Mouse (Mus musculus): ENCODE results near the gene Fgd1. TPM values are rescaled to one million over a fixed set of nuclear protein-coding genes. Genes with fewer than 3 reads are reported as not detected.

Gene Fgd1
- 1.3 TPM in 2 replicates for polyA plus RNA-seq (2012; rRNA removed)

GRCm38 (mm10) chrX:151045850-151046249 is at the start of gene Fgd1:
TSS of gene Fgd1 (plus strand) at chrX:151046150.
- Histone ChIP-seq H3K36me3 (ENCODE audit: control insufficient read depth, insufficient read depth, low read length) (no peaks in the 10 kb centered on the region), H3K27me3 (ENCODE audit: control insufficient read depth, insufficient read depth, low read length) (no peaks in the 10 kb centered on the region), H3K4me1 (ENCODE audit: control insufficient read depth, insufficient read depth, low read length) (no peaks in the 10 kb centered on the region), H3K4me3 (ENCODE audit: control insufficient read depth, low read depth, low read length) (peak within 1 kb of the TSS; percentile 84), H3K27ac (ENCODE audit: control insufficient read depth, insufficient read depth, low read depth, low read length) (peak within 1 kb of the TSS; percentile 80)
- TF ChIP-seq POLR2A (IDR thresholded peaks at IDR 0.05; ENCODE audit: control insufficient read depth, low read depth, low read length) (no peak), CTCF (IDR thresholded peaks at IDR 0.05; ENCODE audit: control insufficient read depth, insufficient read depth, insufficient replicate concordance, low read depth, low read length) (no peak)

DNA sequence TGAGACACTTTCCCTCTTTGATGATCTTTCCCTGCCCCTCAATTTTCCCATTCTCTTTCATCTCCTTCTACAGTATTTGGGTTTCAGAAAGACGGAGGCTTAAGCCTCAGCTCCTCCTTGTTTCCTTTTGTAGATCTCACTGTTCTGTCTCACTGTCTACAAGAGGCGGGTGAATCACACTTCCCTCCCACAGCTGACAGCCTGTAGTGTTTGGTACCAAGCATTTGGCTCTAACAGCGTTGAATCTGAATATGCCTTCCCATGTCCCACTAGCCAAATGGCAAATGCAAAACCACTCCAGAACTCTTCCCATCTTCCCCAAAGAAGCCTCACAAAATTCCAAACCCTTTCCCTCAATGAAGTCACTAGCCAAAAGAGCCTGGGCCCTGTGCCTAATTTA is 49.2 kb upstream of the Fgd1 start:
- H3K27me3 ChIP-seq (ENCODE audit: control insufficient read depth, insufficient read depth, low read length): no peaks in the 10 kb centered on the region
- no peak overlapping the region for H3K27ac ChIP-seq (ENCODE audit: control insufficient read depth, insufficient read depth, low read depth, low read length)
- H3K4me1 ChIP-seq (ENCODE audit: control insufficient read depth, insufficient read depth, low read length): no peaks in the 10 kb centered on the region
- TF ChIP-seq POLR2A (IDR thresholded peaks at IDR 0.05; ENCODE audit: control insufficient read depth, low read depth, low read length): no peak
- no peak for TF ChIP-seq CTCF (IDR thresholded peaks at IDR 0.05; ENCODE audit: control insufficient read depth, insufficient read depth, insufficient replicate concordance, low read depth, low read length)
- no peaks in the 10 kb centered on the region for H3K36me3 ChIP-seq (ENCODE audit: control insufficient read depth, insufficient read depth, low read length)
- H3K4me3 ChIP-seq (ENCODE audit: control insufficient read depth, low read depth, low read length): no peak overlapping the region

GRCm38 (mm10) chrX:151016938-151017877 is 28.7 kb upstream of the Fgd1 start, which contains the start of gene Gnl3l:
TSS of gene Gnl3l (minus strand) at chrX:151017322.
- H3K4me3 ChIP-seq (ENCODE audit: control insufficient read depth, low read depth, low read length): peak within 1 kb of the TSS; percentile 80
- H3K36me3 ChIP-seq (ENCODE audit: control insufficient read depth, insufficient read depth, low read length): no peaks in the 10 kb centered on the region
- TF ChIP-seq POLR2A (IDR thresholded peaks at IDR 0.05; ENCODE audit: control insufficient read depth, low read depth, low read length) (peak; percentile 46; the same call in 1 of the 2 replicates), CTCF (IDR thresholded peaks at IDR 0.05; ENCODE audit: control insufficient read depth, insufficient read depth, insufficient replicate concordance, low read depth, low read length) (no peak; the same call in 1 of the 2 replicates)
- peak within 1 kb of the TSS; percentile 78 for H3K27ac ChIP-seq (ENCODE audit: control insufficient read depth, insufficient read depth, low read depth, low read length)
- H3K4me1 ChIP-seq (ENCODE audit: control insufficient read depth, insufficient read depth, low read length): peaks cover 2% of the 10 kb centered on the region; the same call in 1 of the 2 replicates
- no peaks in the 10 kb centered on the region for H3K27me3 ChIP-seq (ENCODE audit: control insufficient read depth, insufficient read depth, low read length)

- TF ChIP-seq POLR2A (IDR thresholded peaks at IDR 0.05; ENCODE audit: control insufficient read depth, low read depth, low read length): no peak
- TF ChIP-seq CTCF (IDR thresholded peaks at IDR 0.05; ENCODE audit: control insufficient read depth, insufficient read depth, insufficient replicate concordance, low read depth, low read length): no peak
- H3K4me3 ChIP-seq (ENCODE audit: control insufficient read depth, low read depth, low read length): peak overlapping the region; percentile 80
- peaks cover 2% of the 10 kb centered on the region; the same call in 1 of the 2 replicates for H3K4me1 ChIP-seq (ENCODE audit: control insufficient read depth, insufficient read depth, low read length)
- H3K36me3 ChIP-seq (ENCODE audit: control insufficient read depth, insufficient read depth, low read length): no peaks in the 10 kb centered on the region
- H3K27me3 ChIP-seq (ENCODE audit: control insufficient read depth, insufficient read depth, low read length): no peaks in the 10 kb centered on the region
- H3K27ac ChIP-seq (ENCODE audit: control insufficient read depth, insufficient read depth, low read depth, low read length): peak overlapping the region; percentile 78
Observed at GRCm38 (mm10) chrX:151017897-151018296, 28.1 kb upstream of the Fgd1 start.

DNA sequence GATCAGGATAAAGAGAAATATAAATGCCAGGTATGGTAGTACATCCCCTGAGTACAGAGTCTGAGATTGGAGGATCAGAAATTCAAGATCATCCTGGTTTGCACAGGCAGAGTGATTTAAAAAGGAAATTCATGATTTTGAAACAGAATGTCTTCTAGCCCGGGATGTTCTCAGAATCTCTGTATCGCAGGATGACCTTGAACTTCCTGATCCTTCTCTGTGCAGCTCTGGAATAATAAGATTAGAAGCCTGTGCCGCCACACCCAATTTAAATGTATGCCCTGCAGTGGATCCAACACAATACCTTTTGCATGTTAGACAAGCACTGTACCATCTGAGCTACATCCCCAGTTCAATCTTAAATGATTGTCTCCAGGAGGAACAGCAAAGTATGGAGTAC is 27.2 kb upstream of the Fgd1 start:
- no peak for TF ChIP-seq CTCF (IDR thresholded peaks at IDR 0.05; ENCODE audit: control insufficient read depth, insufficient read depth, insufficient replicate concordance, low read depth, low read length)
- no peak for TF ChIP-seq POLR2A (IDR thresholded peaks at IDR 0.05; ENCODE audit: control insufficient read depth, low read depth, low read length)
- no peak overlapping the region for H3K27ac ChIP-seq (ENCODE audit: control insufficient read depth, insufficient read depth, low read depth, low read length)
- H3K4me1 ChIP-seq (ENCODE audit: control insufficient read depth, insufficient read depth, low read length): peaks cover 2% of the 10 kb centered on the region; the same call in 1 of the 2 replicates
- H3K27me3 ChIP-seq (ENCODE audit: control insufficient read depth, insufficient read depth, low read length): no peaks in the 10 kb centered on the region
- no peaks in the 10 kb centered on the region for H3K36me3 ChIP-seq (ENCODE audit: control insufficient read depth, insufficient read depth, low read length)
- no peak overlapping the region for H3K4me3 ChIP-seq (ENCODE audit: control insufficient read depth, low read depth, low read length)

DNA sequence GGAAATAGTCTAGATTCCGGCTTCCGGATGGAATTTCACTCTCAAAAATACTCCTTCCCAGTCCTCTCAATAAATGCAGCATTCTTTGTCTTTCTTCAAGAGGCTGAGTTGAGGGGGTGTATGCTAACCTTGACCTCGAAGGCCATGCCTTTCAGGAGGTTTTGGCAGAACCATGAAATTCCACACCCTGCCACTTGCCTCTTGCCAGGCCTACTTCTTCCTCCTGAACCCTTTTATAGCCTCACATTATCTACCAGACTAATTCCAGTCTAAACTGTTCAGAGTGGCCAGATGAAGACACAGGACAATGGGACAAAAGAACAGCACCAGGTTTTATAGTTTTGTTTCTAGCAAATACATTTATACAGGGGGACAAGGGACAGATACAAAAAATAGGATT is 14.6 kb upstream of the Fgd1 start:
- no peak overlapping the region for H3K27ac ChIP-seq (ENCODE audit: control insufficient read depth, insufficient read depth, low read depth, low read length)

DNA sequence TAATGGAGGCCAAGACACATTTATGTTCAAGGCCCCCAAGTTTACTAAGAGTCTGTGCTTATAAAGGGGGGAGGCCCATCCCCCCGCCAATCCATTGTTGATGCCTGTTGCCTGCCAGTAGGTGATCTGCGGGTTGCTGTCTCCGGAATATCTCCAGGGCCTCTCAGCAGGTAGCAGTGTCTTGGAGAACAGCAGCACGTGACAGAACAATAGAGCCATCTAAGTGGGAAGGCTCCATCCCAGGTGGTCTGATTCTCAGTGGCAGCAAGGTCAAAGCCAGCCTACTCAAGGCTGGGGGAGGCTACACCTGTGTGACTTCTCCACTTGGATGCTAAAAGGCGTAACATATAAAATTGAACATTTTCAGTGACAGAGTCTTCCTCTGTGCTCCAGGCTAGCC is 4.7 kb upstream of the Fgd1 start:
- Histone ChIP-seq H3K27me3 (ENCODE audit: control insufficient read depth, insufficient read depth, low read length) (no peaks in the 10 kb centered on the region), H3K36me3 (ENCODE audit: control insufficient read depth, insufficient read depth, low read length) (no peaks in the 10 kb centered on the region), H3K4me3 (ENCODE audit: control insufficient read depth, low read depth, low read length) (no peak overlapping the region), H3K27ac (ENCODE audit: control insufficient read depth, insufficient read depth, low read depth, low read length) (no peak overlapping the region), H3K4me1 (ENCODE audit: control insufficient read depth, insufficient read depth, low read length) (no peaks in the 10 kb centered on the region)
- no peak for TF ChIP-seq POLR2A (IDR thresholded peaks at IDR 0.05; ENCODE audit: control insufficient read depth, low read depth, low read length)
- TF ChIP-seq CTCF (IDR thresholded peaks at IDR 0.05; ENCODE audit: control insufficient read depth, insufficient read depth, insufficient replicate concordance, low read depth, low read length): no peak

More for the DNA sequence above, 14.6 kb upstream of the Fgd1 start:
- H3K4me1 ChIP-seq (ENCODE audit: control insufficient read depth, insufficient read depth, low read length): no peaks in the 10 kb centered on the region
- H3K4me3 ChIP-seq (ENCODE audit: control insufficient read depth, low read depth, low read length): no peak overlapping the region
- no peaks in the 10 kb centered on the region for H3K27me3 ChIP-seq (ENCODE audit: control insufficient read depth, insufficient read depth, low read length)
- no peaks in the 10 kb centered on the region for H3K36me3 ChIP-seq (ENCODE audit: control insufficient read depth, insufficient read depth, low read length)
- TF ChIP-seq POLR2A (IDR thresholded peaks at IDR 0.05; ENCODE audit: control insufficient read depth, low read depth, low read length): no peak
